In genomic region chr1:130428667-130429066, GRCm38 (mm10) we compare ENCODE assay signal across 14 mouse cellular contexts. TPM values are rescaled to one million over a fixed set of nuclear protein-coding genes. Genes with fewer than 3 reads are reported as not detected.
"Had no signal": no experiment of that assay in that cellular context is flagged by ENCODE, and none has a peak within 500 bp of the region (broad histone marks: within the 10 kb centered on the region; RNA-seq: fewer than 3 reads in every experiment).

No protein-coding gene starts in this region.

RNA-seq across cellular contexts. Expression of gene Cd55b, which starts 5.9 kb away (rescaled TPM):
- total RNA-seq: layer of hippocampus, adult 2 months; layer of hippocampus, postnatal 25 days; left cerebral cortex, adult 18-20 months; left cerebral cortex, postnatal 25 days had no signal
- polyA plus RNA-seq: kidney, adult 2 months; kidney, embryonic 14.5 days; kidney, postnatal 0 days; limb, embryonic 10.5 days; limb, embryonic 13.5 days; midbrain, embryonic 12.5 days; midbrain, embryonic 15.5 days; neural tube, embryonic 12.5 days; neural tube, embryonic 15.5 days; stomach, embryonic 15.5 days had no signal
